Mouse (Mus musculus) fat pad, adult 2 months (tissue): Measurements from ENCODE around the gene Phlda1.

Experiments used
- DNase-seq: peaks from one replicate; pipeline ENCODE4 v3.0.0-alpha.2; 2011; ENCODE audit warnings: low read depth, low spot score; ENCODE audit errors: extremely low read depth

Phlda1 gene

GRCm38 (mm10) chr10:111527057-111527456 lies 21.0 kb downstream of the Phlda1 start:
- no peak for DNase-seq

GRCm38 (mm10) chr10:111527613-111528012 lies 21.5 kb downstream of the Phlda1 start:
- DNase-seq: no peak

GRCm38 (mm10) chr10:111528283-111528682 lies 22.2 kb downstream of the Phlda1 start:
- DNase-seq: no peak

- no peak for DNase-seq
Measured at GRCm38 (mm10) chr10:111530398-111530797, 24.3 kb downstream of the Phlda1 start.

- no peak for DNase-seq
Measured at GRCm38 (mm10) chr10:111534691-111535090, 28.6 kb downstream of the Phlda1 start.

- no peak for DNase-seq
Measured at GRCm38 (mm10) chr10:111537410-111537809, 31.3 kb downstream of the Phlda1 start.

GRCm38 (mm10) chr10:111539724-111540324 lies 33.7 kb downstream of the Phlda1 start:
- no peak for DNase-seq

- no peak for DNase-seq
Measured at GRCm38 (mm10) chr10:111540678-111541077, 34.6 kb downstream of the Phlda1 start.

- DNase-seq: no peak
Measured at GRCm38 (mm10) chr10:111543106-111543505, 37.0 kb downstream of the Phlda1 start.

GRCm38 (mm10) chr10:111543781-111544260 lies 37.7 kb downstream of the Phlda1 start:
- DNase-seq: no peak

- no peak for DNase-seq
Measured at GRCm38 (mm10) chr10:111544311-111544710, 38.2 kb downstream of the Phlda1 start.

GRCm38 (mm10) chr10:111545648-111546047 lies 39.6 kb downstream of the Phlda1 start:
- DNase-seq: no peak

GRCm38 (mm10) chr10:111547881-111548372 lies 41.8 kb downstream of the Phlda1 start:
- DNase-seq: no peak

GRCm38 (mm10) chr10:111550075-111550695 lies 44.1 kb downstream of the Phlda1 start:
- DNase-seq: peak; percentile 58

- no peak for DNase-seq
Measured at GRCm38 (mm10) chr10:111553695-111554094, 47.6 kb downstream of the Phlda1 start.

GRCm38 (mm10) chr10:111554651-111555050 lies 48.6 kb downstream of the Phlda1 start:
- DNase-seq: no peak

GRCm38 (mm10) chr10:111558211-111558610 lies 52.1 kb downstream of the Phlda1 start:
- no peak for DNase-seq
